Mouse (Mus musculus): Measurements from ENCODE around the gene BC030867.

Gene BC030867

DNA sequence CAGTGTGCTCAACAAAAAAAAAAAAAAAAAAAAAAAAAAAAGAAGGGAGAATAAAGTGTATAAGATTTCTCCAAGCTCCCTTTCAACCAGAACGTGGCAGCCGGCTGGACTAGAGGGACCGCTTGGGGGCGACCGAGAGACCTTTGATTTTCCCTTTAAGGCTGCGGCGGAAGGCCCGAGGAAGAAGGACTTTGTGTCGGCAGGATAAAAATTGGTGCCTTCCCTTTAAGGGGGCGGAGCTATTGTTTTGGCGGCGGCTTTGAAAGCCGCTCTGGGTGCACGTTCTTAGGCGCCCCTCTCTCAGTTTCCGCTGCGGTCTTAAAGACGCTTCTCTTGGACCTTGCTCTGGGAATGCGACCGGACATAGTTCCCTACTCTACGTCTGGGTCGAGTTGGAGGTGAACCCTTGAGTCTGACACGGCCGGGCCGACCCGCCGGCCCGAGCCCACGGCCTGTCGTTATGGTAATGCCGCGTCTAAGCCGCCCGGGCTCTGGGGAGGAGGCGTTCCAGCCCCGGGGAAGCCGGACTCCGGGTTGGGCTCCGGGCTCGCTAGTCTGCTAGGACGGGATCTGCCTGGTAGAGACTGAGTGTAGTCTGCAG lies at the start of gene BC030867:
Gene BC030867, plus strand, starts transcription at position 253 of the 601 bp plus-strand sequence.
- peak; percentile 93 for DNase-seq (ENCODE audit: low spot score)

- DNase-seq (ENCODE audit: low spot score), result no peak
Measured at GRCm38 (mm10) chr11:102199856-102200255, 48.8 kb upstream of the BC030867 start.

DNA sequence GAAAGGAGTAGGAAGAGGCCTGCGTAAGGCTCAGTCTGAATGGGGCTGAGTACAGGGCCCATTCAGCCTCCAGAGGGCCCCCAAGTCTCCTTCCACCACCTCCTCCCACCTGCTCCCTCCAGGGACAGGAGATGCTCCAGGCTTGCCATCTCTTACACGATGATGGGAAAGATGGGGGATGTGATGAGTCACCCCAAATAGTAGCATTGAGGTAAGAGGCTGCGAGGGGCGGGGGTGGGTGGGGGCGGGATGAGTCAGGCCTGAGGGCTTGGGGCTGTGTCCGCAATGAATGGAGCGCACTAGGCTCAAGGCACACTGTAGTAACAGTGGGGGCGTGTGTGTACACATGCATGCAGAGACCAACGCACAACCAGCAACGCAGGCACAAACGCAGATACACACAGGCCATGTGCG lies 47.3 kb upstream of the BC030867 start:
- DNase-seq (ENCODE audit: low spot score), result no peak

DNA sequence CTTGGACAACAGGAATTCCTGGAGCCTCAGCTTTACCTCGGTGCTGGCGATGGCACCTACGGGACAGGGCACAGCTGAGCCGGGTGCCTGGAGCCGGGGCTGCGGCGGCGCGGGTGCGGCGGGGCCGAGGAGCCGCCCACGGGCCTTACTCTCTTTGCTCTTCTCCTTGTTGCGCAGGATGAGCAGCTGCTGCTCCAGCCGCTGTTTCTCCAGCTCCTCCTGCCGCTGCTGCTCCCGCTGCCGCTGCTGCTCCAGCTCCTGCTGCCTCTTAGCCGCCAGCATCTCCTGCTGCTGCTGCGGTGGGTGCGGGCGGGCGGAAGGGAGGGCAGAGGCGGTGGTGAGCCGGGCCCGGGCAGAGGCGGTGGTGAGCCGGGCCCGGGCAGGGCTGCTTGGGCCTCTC lies 42.2 kb upstream of the BC030867 start:
- no peak for DNase-seq (ENCODE audit: low spot score)

DNA sequence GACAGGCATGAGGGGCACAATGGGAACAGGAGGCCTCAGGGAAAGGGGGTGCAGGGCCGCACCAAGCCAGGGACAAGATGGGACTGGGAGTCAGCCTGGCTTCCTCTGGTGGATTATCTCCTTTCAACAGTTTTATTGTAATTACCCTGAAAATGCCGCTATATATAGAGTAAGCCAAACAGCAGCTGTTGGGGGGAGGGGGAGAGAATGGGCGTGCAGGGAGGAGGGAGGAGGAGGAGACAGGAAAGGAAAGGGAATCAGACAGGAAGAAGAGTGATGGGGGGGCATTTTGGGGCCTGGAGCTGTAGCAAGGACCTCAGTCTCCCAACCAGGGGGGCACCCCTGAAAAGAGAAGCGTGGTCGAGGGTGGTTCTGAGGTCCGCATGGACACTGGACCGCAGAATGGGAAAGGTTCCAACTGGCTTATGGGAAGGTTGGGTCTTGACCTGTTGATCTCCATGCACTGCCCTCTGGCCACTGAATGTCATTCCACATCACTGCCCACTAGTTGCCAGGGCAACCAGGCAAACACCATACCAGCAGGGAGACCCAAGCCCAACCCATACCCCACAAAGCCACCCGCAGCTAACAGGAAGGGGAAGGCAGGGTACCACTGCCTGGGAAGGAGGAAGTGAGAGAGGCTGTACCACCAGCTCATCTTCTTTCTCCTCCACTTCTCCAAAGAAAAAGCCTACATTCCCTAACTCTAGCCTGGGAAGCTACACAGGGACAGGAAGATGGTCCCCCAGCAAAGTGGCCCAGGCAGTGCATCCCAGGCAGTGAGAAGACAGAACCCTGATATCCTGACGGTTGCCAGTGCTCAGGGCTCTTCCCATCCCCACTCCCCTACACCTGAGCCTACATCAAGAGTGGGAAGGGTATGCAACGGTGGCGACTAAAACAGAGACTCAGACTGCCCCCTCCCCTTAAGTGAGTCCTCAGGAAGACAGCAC lies 40.6 kb upstream of the BC030867 start:
- DNase-seq (ENCODE audit: low spot score), result no peak

- DNase-seq (ENCODE audit: low spot score), result no peak
Measured at GRCm38 (mm10) chr11:102208846-102209245, 39.8 kb upstream of the BC030867 start.

GRCm38 (mm10) chr11:102209742-102210141 lies 38.9 kb upstream of the BC030867 start:
- DNase-seq (ENCODE audit: low spot score), result peak; percentile 59

DNA sequence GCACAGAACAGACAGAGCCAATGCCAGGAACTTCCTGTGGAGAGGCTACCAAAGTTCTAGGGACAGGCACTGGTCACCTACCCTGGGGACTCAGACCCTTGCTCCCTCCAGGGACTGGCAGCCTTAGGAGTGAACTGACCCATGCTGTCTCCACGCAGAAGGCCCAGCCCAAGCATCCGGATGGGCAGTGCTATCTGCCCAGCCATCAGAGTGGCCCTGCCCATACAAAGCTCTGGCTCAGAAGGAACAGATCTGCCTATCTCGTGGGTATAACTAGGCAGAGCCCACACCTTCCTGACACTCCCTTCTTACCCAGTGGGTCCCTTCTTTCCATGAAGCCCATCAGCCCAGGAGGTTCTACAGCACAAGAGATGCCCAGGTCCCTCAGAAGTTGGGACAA lies 38.5 kb upstream of the BC030867 start:
- DNase-seq (ENCODE audit: low spot score), result no peak

GRCm38 (mm10) chr11:102211011-102211410 lies 37.7 kb upstream of the BC030867 start:
- no peak for DNase-seq (ENCODE audit: low spot score)

DNA sequence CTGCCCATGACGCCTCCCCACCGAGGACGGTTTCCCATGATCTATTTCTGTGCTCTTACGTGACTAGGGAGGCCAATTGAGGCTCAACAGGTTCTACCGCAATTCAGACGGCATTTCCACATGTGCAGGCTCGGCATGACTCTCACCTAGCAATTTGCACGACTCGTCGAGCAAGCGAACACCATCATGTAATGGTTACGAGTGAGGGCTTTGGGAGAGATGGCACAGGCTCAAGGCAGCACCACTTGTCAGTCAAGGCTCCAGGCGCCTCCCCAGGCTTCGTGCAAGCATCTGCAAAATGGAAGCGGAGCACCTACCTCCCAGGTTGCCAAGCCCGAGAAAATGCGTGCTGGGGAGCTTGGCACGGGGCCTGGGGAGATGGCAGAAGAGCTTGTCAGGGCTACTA lies 36.7 kb upstream of the BC030867 start:
- no peak for DNase-seq (ENCODE audit: low spot score)

DNA sequence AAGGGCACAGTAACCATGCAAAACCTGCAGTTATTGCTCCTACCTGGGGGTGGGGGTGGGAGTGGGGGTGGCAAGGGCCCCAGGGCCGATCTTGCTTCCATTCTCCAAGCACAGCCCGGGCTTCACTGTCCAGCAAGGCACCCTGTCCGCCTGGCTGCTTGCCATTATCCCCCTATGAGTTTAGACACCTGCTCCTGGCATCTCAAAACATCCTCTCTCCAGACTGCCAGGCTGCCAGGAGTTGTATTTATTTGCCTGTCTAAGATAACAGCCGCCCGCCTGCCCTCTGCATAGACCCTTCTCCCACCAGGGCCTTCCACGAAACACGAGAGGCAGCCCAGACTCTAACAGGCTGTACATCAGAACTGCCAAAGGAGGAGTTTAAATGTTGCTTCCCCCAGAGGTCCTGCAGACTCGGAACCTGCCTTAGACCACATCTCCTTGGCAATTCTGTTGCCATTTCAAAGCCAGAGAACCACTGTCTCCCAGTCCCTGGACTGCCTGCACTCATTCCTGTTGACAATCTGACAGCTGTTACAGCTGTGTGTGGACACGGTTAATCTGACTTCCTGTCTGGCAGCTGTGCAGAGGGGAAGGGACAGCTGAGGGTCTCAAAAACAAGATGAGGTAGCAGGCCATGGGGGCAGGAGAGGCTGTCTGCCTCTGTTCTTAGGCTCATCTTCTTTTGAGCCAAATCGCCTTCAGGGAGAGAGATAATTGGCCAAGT lies 34.1 kb upstream of the BC030867 start:
- DNase-seq (ENCODE audit: low spot score), result no peak

GRCm38 (mm10) chr11:102215511-102215910 lies 33.2 kb upstream of the BC030867 start:
- no peak for DNase-seq (ENCODE audit: low spot score)

DNA sequence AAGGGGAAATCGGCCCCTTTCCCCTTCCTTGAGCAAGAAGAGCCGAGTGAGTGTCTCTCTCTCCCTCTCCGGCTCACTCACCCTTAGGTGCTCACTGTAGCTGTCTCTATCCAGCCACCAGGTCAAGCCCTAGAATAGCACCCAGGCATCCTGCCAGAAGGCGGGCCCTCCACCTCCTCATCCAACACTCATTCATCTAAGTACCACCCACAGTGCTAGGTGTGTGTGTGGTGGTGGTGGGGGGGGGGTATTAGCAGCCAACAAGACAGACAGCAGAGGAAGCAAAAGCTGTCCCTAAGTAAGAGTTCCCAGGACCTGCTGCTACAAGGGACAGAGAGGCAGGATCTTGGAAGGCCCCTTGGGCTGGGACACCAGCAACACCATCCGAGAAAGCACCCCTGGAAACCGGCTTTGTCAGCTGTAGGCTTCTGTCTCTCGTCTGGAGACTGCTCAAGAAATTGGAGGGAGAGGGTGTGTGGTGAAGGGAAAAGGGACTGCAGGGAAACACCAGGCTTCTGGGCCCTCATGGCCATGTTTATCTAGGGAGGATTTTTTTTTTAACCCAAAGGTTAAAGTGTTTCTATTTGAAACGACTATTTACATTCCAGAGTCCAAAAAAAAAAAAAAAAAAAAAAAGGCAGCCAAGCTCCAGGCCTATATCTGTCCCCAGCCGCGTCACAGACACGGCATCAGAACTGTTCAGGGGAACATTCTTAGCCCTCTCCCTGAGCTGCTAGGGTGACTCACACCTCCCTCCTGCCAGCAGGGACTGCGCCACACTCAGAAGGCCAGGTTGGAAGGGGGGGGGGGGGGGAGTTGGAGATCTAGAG lies 32.4 kb upstream of the BC030867 start:
- DNase-seq (ENCODE audit: low spot score), result peak; percentile 82

DNA sequence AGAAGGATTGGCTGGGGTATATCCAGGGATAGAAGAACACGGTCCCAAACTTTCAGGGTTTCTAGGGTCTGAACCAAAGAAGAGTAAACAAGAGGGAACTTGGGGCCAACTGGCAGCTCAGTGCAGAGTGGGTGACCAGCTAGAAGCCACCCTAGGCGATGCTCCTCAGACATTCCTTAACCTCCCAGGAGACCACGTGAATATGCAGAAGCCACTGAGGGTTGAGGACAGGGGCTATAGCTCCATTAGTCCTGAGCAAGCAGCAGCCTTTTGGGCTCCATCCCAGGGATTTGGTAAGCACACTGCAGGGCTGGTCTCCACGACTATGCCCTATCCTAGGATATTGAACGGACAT lies 31.8 kb upstream of the BC030867 start:
- DNase-seq (ENCODE audit: low spot score), result no peak

- DNase-seq (ENCODE audit: low spot score), result no peak
Measured at GRCm38 (mm10) chr11:102217396-102217795, 31.3 kb upstream of the BC030867 start.

GRCm38 (mm10) chr11:102217876-102218430 lies 30.7 kb upstream of the BC030867 start:
- DNase-seq (ENCODE audit: low spot score), result no peak

DNA sequence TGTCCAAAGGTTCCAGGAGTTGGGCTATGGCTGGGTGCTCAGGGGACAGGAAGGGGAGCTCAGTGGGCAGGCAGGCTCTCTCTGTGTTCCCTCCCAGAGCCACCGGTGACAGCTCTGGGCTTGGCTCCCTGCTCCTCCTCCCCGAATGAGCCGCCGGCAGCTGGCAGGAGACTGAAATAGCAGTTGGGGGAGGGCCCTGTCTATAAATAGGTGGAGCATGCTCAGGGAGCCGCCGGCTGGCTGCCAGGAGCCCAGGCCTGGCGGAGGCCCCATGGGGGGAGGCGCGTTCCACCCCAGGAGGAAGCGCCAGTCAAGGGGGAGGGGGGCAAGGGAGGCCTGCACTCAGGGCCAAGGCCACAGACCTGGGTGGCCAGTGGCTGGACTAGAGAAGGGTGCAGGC lies 29.9 kb upstream of the BC030867 start:
- DNase-seq (ENCODE audit: low spot score), result peak; percentile 97

DNA sequence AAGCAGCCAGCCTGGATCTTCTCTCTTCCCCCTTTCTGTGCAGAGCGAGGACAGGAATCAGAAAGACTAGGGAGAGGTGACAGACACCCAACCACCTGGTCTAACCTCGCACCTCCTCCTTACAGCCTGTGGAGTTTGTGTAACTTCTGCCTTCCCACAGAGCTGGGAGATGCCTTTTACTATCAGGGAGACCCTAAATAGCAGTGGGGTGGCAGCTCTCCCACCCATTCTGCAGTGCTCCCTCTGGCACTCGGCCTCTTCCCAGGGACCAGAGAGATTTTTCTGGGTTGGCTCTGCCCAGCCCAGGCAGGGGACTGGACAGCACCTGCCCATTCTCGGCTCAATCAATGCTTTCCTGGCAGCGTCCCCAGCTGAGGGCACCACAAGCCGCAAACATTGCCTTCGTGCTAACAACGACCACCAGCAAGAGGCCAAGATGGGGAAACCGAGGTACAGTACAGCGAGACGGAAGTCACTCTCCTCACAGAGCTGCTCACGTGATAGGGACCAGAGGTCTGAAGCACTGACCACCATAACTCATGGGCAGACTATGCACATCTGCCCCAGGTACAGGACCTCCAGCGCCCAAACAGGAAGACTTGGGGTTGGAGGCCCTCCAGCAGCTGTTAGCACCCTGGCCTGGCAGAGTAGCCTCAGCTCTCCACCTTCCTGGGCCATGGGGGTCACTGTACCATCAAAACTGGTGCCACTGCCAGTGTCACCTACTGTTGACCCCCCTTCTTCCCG lies 29.3 kb upstream of the BC030867 start:
- no peak for DNase-seq (ENCODE audit: low spot score)

- DNase-seq (ENCODE audit: low spot score), result no peak
Measured at GRCm38 (mm10) chr11:102219994-102220346, 28.7 kb upstream of the BC030867 start.

GRCm38 (mm10) chr11:102220451-102220850 lies 28.2 kb upstream of the BC030867 start:
- DNase-seq (ENCODE audit: low spot score), result no peak
